Mouse (Mus musculus) lung, embryonic 16.5 days (tissue): ENCODE results near the gene Galk2. TPM values are rescaled to one million over a fixed set of nuclear protein-coding genes. Genes with fewer than 3 reads are reported as not detected.

Source experiments
- ATAC-seq: fragments of 200-750 bp; cut with Nextera tagmentation; 2 replicates; pipeline ENCODE4 v1.8.0; 2017; ENCODE audit warnings: low read depth, mild to moderate bottlenecking, moderate library complexity
- H3K27ac ChIP-seq: fragments of 300-500 bp; sonication (generic); 2 replicates; pipeline ENCODE4 v1.5.1; 2014; ENCODE audit warnings: mild to moderate bottlenecking, control low read depth, low read length
- H3K27me3 ChIP-seq: fragments of 300-500 bp; sonication (generic); 2 replicates; pipeline ENCODE4 v1.6.1; 2014; ENCODE audit warnings: low read depth, low read length, mixed read lengths; ENCODE audit not compliant: control insufficient read depth, insufficient read depth
- H3K36me3 ChIP-seq: fragments of 300-500 bp; sonication (generic); 2 replicates; pipeline ENCODE4 v1.6.1; 2014; ENCODE audit warnings: low read length; ENCODE audit not compliant: control insufficient read depth, insufficient read depth
- H3K4me1 ChIP-seq: fragments of 300-500 bp; sonication (generic); replicated peaks from 2 replicates; pipeline ENCODE4 v1.6.1; 2014; ENCODE audit warnings: low read length, mixed read lengths; ENCODE audit not compliant: control insufficient read depth, insufficient read depth
- H3K4me2 ChIP-seq: fragments of 300-500 bp; sonication (generic); 2 replicates; pipeline ENCODE4 v1.6.1; 2014; ENCODE audit warnings: low read depth, low read length, control low read depth
- H3K4me3 ChIP-seq: fragments of 300-500 bp; sonication (generic); 2 replicates; pipeline ENCODE4 v1.5.1; 2014; ENCODE audit warnings: mild to moderate bottlenecking, low read length, control low read depth
- H3K9ac ChIP-seq: fragments of 300-500 bp; sonication (generic); 2 replicates; pipeline ENCODE4 v1.6.1; 2014; ENCODE audit warnings: low read length, control low read depth
- H3K9me3 ChIP-seq: fragments of 300-500 bp; sonication (generic); 2 replicates; pipeline ENCODE4 v1.6.1; 2016; ENCODE audit warnings: low read length; ENCODE audit not compliant: control insufficient read depth
- WGBS: fragments of 180-500 bp; shearing (Covaris S2); extraction: QIAGEN DNeasy Blood & Tissue Kit; methylation state at CpG from one replicate; pipeline ENCODE4 v1.1.7; 2014; 5-methylcytosine and 5-hydroxymethylcytosine counted together
- polyA plus RNA-seq: library from polyadenylated mRNA; unstranded; fragments of >200 nt; fragmentation: Nextera tagmentation; extraction: Ambion mirVana; gene quantifications from 2 replicates; pipeline ENCODE4 v1.2.1, GENCODE M21; 2015

The Galk2 gene
- polyA plus RNA-seq, 1 experiment from 2014 or later, result 39.3 TPM

DNA sequence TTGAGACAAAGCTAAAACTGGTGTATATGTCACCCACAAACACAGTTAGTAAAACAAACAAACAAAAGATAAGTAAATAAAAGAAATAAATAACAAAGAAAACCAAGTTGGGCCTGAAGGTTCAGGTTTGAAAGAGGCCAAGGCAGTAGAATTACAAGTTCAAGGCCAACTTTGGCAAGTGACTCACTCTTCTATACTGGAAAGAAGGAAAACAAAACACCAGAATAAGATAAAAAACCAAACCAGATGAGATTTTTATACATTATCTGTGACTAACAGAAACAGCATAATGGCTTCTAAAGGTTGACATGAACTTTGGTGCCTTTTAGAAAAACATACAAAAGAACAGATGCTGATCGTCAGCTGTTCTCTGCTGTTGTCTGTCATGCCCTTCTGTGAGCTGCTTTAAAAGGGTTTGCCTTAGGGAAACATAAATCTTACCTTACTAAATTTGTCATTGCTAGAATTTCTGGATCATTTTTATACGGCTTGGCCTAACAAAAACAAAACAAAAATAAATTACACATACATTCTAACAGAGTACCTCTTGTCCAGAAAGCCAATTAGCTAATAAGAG lies 20.1 kb upstream of the Galk2 start:
- H3K4me3 ChIP-seq, result no peak overlapping the region
- no peak for ATAC-seq
- no peak overlapping the region for H3K4me2 ChIP-seq
- WGBS, result 79% methylated on average over 2 of the region's 2 CpGs
- no peaks in the 10 kb centered on the region for H3K4me1 ChIP-seq
- H3K9ac ChIP-seq, result no peak overlapping the region
- no peaks in the 10 kb centered on the region for H3K9me3 ChIP-seq
- no peaks in the 10 kb centered on the region for H3K27me3 ChIP-seq
- H3K36me3 ChIP-seq, result peaks cover 30% of the 10 kb centered on the region
- H3K27ac ChIP-seq, result no peak overlapping the region

- Histone ChIP-seq H3K9ac (no peak overlapping the region), H3K36me3 (peaks cover 9% of the 10 kb centered on the region; the same call in 1 of the 2 replicates), H3K4me2 (no peak overlapping the region), H3K27ac (no peak overlapping the region), H3K4me1 (no peaks in the 10 kb centered on the region; the same call in 1 of the 2 replicates), H3K4me3 (no peak overlapping the region), H3K9me3 (no peaks in the 10 kb centered on the region), H3K27me3 (no peaks in the 10 kb centered on the region)
- no peak for ATAC-seq
- 66% methylated on average over 2 of the region's 2 CpGs for WGBS
These were observed 7.7 kb upstream of the Galk2 start for GRCm38 (mm10) chr2:125851237-125851636.

- peak overlapping the region; percentile 99 for H3K9ac ChIP-seq
- peak overlapping the region; percentile 75 for H3K4me2 ChIP-seq
- no peak overlapping the region for H3K27ac ChIP-seq
- peak overlapping the region; percentile 100 for H3K4me3 ChIP-seq
- no peaks in the 10 kb centered on the region for H3K9me3 ChIP-seq
- WGBS, result 36% methylated on average over 3 of the region's 3 CpGs
- H3K36me3 ChIP-seq, result no peaks in the 10 kb centered on the region
- H3K27me3 ChIP-seq, result no peaks in the 10 kb centered on the region
- H3K4me1 ChIP-seq, result peaks cover 2% of the 10 kb centered on the region
- no peak for ATAC-seq
These were observed 1.2 kb upstream of the Galk2 start for GRCm38 (mm10) chr2:125857707-125858106.

DNA sequence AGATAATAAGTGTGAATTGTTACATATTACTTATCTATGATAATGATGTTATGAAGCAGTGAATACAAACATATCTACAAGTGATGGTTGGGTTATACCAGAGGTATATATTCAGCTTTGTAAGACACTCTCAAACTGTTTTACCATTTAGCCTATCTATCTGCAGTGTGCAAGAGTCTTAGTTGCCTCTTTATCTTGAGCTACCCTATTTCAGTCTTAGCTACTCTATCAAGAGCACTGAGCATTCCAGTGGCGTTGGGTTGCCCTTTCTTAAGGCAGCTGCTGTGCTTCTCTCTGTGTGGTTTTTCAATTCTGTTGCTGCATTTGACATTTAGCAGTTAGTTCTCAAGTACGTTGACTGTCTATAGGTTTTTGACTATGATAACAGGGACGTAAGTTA lies 4.9 kb downstream of the Galk2 start:
- no peaks in the 10 kb centered on the region for H3K27me3 ChIP-seq
- H3K9ac ChIP-seq, result no peak overlapping the region
- no peak overlapping the region for H3K4me3 ChIP-seq
- no peak overlapping the region for H3K4me2 ChIP-seq
- WGBS, result 72% methylated on average over 3 of the region's 3 CpGs
- H3K27ac ChIP-seq, result no peak overlapping the region
- H3K9me3 ChIP-seq, result no peaks in the 10 kb centered on the region
- peaks cover 5% of the 10 kb centered on the region; the same call in 1 of the 2 replicates for H3K4me1 ChIP-seq
- no peaks in the 10 kb centered on the region for H3K36me3 ChIP-seq
- ATAC-seq, result no peak

- Histone ChIP-seq H3K4me2 (no peak overlapping the region), H3K4me3 (no peak overlapping the region), H3K9ac (no peak overlapping the region), H3K9me3 (no peaks in the 10 kb centered on the region), H3K27ac (no peak overlapping the region), H3K36me3 (no peaks in the 10 kb centered on the region), H3K27me3 (no peaks in the 10 kb centered on the region), H3K4me1 (peaks cover 5% of the 10 kb centered on the region; the same call in 1 of the 2 replicates)
- ATAC-seq, result no peak
- 68% methylated on average over 1 of the region's 1 CpGs for WGBS
These were observed 5.6 kb downstream of the Galk2 start for GRCm38 (mm10) chr2:125864551-125864950.

DNA sequence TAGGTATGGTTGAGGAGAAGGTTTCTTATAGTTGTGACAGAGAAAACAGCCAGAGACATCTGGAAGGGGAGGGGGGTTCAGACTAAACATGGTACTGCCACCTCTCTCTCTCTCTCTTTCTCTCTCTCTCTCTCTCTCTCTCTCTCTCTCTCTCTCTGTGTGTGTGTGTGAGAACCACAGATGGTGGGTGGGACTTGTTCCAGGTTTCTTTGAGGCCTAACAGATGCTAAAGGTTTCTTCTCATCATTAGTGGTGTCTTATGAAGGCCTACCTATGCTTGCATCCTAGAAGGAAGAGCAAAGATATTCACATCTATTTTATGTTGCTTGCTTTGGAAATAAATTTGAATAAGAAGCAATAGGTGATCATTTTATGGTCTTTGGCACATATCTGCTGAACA lies 6.7 kb downstream of the Galk2 start:
- no peak for ATAC-seq
- Histone ChIP-seq H3K9me3 (no peaks in the 10 kb centered on the region), H3K4me1 (peaks cover 5% of the 10 kb centered on the region; the same call in 1 of the 2 replicates), H3K9ac (no peak overlapping the region; the same call in 1 of the 2 replicates), H3K36me3 (no peaks in the 10 kb centered on the region), H3K27me3 (no peaks in the 10 kb centered on the region), H3K4me2 (peak overlapping the region; percentile 76), H3K4me3 (peak overlapping the region; percentile 73), H3K27ac (no peak overlapping the region)

- H3K9ac ChIP-seq, result peak overlapping the region; percentile 76
- H3K4me1 ChIP-seq, result peaks cover 5% of the 10 kb centered on the region; the same call in 1 of the 2 replicates
- peak overlapping the region; percentile 73 for H3K4me3 ChIP-seq
- WGBS, result 2% methylated on average over 23 of the region's 23 CpGs
- H3K27ac ChIP-seq, result 0 out of 2 replicates have a peak overlapping the region, but pooled peaks have one; percentile 17
- H3K9me3 ChIP-seq, result no peaks in the 10 kb centered on the region
- H3K27me3 ChIP-seq, result no peaks in the 10 kb centered on the region
- H3K4me2 ChIP-seq, result peak overlapping the region; percentile 76
- H3K36me3 ChIP-seq, result no peaks in the 10 kb centered on the region
- peak; percentile 95 for ATAC-seq
These were observed 7.3 kb downstream of the Galk2 start for GRCm38 (mm10) chr2:125866058-125866740.

DNA sequence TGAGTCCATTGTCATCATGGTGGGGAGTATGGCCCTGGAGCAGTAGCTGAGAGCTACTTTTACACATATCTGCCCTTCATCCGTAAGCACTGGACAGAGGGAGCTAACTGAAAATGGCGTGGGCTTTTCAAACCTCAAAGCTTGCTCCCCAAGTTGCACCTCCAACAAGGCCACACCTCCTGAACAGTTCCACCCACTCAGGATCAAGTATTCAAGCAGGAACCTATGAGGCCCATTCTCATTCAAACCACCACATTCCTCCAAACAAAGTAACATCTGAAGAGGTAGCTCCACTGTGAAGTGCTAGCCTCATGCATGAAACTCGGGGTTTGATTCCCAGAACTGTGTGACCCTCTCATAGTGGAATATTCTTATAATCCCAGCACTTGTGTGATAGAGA lies 9.4 kb downstream of the Galk2 start:
- ATAC-seq, result no peak
- no peaks in the 10 kb centered on the region for H3K36me3 ChIP-seq
- H3K4me3 ChIP-seq, result no peak overlapping the region
- H3K4me2 ChIP-seq, result no peak overlapping the region
- H3K9me3 ChIP-seq, result no peaks in the 10 kb centered on the region
- H3K9ac ChIP-seq, result no peak overlapping the region
- no peaks in the 10 kb centered on the region for H3K27me3 ChIP-seq
- WGBS, result 70% methylated on average over 3 of the region's 3 CpGs
- no peak overlapping the region for H3K27ac ChIP-seq
- H3K4me1 ChIP-seq, result peaks cover 5% of the 10 kb centered on the region; the same call in 1 of the 2 replicates

- Histone ChIP-seq H3K27ac (no peak overlapping the region), H3K9me3 (no peaks in the 10 kb centered on the region), H3K4me2 (no peak overlapping the region), H3K9ac (no peak overlapping the region), H3K27me3 (no peaks in the 10 kb centered on the region), H3K4me1 (peaks cover 5% of the 10 kb centered on the region; the same call in 1 of the 2 replicates), H3K4me3 (no peak overlapping the region), H3K36me3 (no peaks in the 10 kb centered on the region)
- ATAC-seq, result no peak
- WGBS, result 73% methylated on average over 3 of the region's 3 CpGs
These were observed 11.2 kb downstream of the Galk2 start for GRCm38 (mm10) chr2:125870159-125870558.
